Mouse (Mus musculus): ENCODE measurements around the gene Dnmt3c. TPM values are rescaled to one million over a fixed set of nuclear protein-coding genes. Genes with fewer than 3 reads are reported as not detected.

The Dnmt3c gene
- polyA plus RNA-seq, 1 experiment from 2014 or later = 0.38 TPM

DNA sequence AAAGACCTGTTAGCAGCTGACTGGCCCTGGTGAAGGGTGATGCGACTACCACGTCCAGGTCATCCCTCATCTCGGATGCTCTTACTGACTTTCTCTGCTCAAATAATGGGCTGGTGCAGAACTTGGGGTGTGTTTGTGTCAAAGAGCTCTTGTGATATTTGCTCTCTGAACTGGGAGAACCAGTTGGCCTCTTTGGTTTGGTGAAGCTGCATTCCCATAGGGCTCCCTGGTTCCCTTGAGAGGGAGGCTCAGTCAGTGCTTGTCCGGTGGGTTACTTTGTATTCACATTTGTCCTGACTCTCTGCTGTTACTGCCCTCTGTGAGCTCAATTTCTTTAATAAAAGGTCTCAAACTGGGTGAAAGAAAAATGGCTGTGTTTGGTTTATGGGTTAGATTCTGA is 76.5 kb downstream of the Dnmt3c start:
- H3K36me3 ChIP-seq = peaks cover 47% of the 10 kb centered on the region
- no peak overlapping the region for H3K4me2 ChIP-seq
- H3K9me3 ChIP-seq (replicated peaks) = no peaks in the 10 kb centered on the region
- no peaks in the 10 kb centered on the region for H3K27me3 ChIP-seq
- no peak overlapping the region for H3K4me3 ChIP-seq (replicated peaks)
- ATAC-seq (ENCODE audit: low read depth) (no peak), DNase-seq (no peak)
- no peak overlapping the region for H3K27ac ChIP-seq
- no peaks in the 10 kb centered on the region for H3K4me1 ChIP-seq (replicated peaks)
- WGBS (ENCODE audit: insufficient replicate concordance) = 85% methylated on average over 4 of the region's 4 CpGs
- no peak overlapping the region for H3K9ac ChIP-seq

DNA sequence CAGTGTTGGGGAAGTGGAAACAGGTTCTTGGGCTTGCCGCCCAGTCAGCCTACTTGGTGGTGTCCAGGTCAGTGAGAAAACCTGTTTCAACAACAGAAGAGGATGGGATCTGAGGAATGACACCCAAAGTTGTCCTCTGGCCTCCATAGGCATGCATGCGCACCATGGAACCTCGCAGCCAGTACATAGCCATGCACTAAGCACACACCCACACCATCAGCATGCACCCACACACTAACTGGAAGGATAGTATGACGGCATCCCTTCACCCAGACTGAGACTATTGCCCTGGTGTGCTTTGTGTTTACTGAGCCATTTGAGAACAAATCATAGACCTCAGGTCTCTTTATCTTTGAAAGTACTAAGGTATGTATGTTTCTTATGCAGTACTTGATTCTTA is 79.0 kb downstream of the Dnmt3c start:
- 85% methylated on average over 4 of the region's 4 CpGs for WGBS (ENCODE audit: insufficient replicate concordance)
- no peak for DNase-seq

DNA sequence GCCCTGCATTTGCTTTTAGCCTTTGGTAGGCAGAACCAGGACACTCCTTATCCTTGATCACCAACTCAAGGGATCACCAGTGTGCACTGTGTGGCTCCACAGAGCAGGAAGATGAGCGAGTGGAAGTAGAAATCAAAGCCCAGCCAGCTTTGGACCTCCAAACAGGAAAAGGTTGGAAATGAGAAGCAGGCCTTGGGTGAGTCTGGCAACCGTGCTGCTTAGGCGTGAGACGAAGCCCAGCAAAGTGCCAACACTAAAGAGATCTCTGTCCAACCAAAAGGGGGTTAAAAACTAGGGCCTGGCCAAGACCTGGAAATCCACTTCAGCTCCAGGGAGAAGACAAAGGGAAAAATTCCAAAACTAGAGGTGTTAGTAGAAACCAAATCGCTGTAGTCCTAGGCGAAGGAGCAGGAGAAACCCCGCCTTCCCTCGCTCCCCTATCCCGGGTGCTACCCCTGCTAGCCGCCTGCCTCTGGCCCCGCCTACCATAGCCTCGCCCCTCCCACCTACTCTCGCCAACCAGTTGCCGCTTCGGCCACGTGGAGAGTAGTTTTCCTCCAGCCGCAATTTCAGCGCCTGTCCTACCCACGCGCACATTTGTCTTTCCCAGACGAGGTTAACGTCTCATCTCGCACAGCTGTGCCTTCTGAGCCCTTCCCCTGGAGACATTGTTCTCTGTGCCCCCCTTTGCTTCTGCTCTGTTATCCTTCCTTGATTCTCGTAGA is 82.3 kb downstream of the Dnmt3c start:
- ATAC-seq (ENCODE audit: low read depth) (peak; percentile 89), DNase-seq (peak; percentile 85)

More for the DNA sequence above, 79.0 kb downstream of the Dnmt3c start:
- no peak overlapping the region for H3K27ac ChIP-seq
- H3K9me3 ChIP-seq (replicated peaks) = no peaks in the 10 kb centered on the region
- H3K9ac ChIP-seq = no peak overlapping the region
- H3K36me3 ChIP-seq = peaks cover 24% of the 10 kb centered on the region
- peaks cover 22% of the 10 kb centered on the region for H3K4me1 ChIP-seq (replicated peaks)
- H3K4me2 ChIP-seq = no peak overlapping the region
- ATAC-seq (ENCODE audit: low read depth) = no peak
- no peak overlapping the region for H3K4me3 ChIP-seq (replicated peaks)
- no peaks in the 10 kb centered on the region for H3K27me3 ChIP-seq

More for the DNA sequence above, 82.3 kb downstream of the Dnmt3c start:
- WGBS (ENCODE audit: insufficient replicate concordance) = 8% methylated on average over 24 of the region's 24 CpGs
- H3K27ac ChIP-seq = peak overlapping the region; percentile 56; the same call in 1 of the 2 replicates
- peaks cover 51% of the 10 kb centered on the region for H3K4me1 ChIP-seq (replicated peaks)
- H3K27me3 ChIP-seq = no peaks in the 10 kb centered on the region
- H3K36me3 ChIP-seq = no peaks in the 10 kb centered on the region
- peak overlapping the region; percentile 85 for H3K4me2 ChIP-seq
- H3K9me3 ChIP-seq (replicated peaks) = no peaks in the 10 kb centered on the region
- peak overlapping the region; percentile 56 for H3K4me3 ChIP-seq (replicated peaks)
- peak overlapping the region; percentile 66 for H3K9ac ChIP-seq

Other genes starting within 250 kb of the Dnmt3c start
- gene 4930404H24Rik, start 203.9 kb upstream of the Dnmt3c start, polyA plus RNA-seq (2015; fragmentation: Nextera tagmentation; extraction: Ambion mirVana) = not detected in 2 replicates
- 5.3 and 5.4 TPM in 2 replicates for gene Nol4l, start 166.7 kb upstream of the Dnmt3c start, polyA plus RNA-seq (2015; fragmentation: Nextera tagmentation; extraction: Ambion mirVana)
- gene Commd7, start 63.9 kb upstream of the Dnmt3c start, polyA plus RNA-seq (2015; fragmentation: Nextera tagmentation; extraction: Ambion mirVana) = 39.8 and 39.9 TPM in 2 replicates
- gene Dnmt3b, start 47.2 kb upstream of the Dnmt3c start, polyA plus RNA-seq (2015; fragmentation: Nextera tagmentation; extraction: Ambion mirVana) = 8.2 and 8.6 TPM in 2 replicates
- gene Mapre1, start 44.6 kb downstream of the Dnmt3c start, polyA plus RNA-seq (2015; fragmentation: Nextera tagmentation; extraction: Ambion mirVana) = 161 and 202 TPM in 2 replicates
- gene Efcab8, start 83.3 kb downstream of the Dnmt3c start, polyA plus RNA-seq (2015; fragmentation: Nextera tagmentation; extraction: Ambion mirVana) = 0.06 TPM in 1 of 2 replicates, not detected in the other
- not detected in 2 replicates for gene Sun5, start 174.4 kb downstream of the Dnmt3c start, polyA plus RNA-seq (2015; fragmentation: Nextera tagmentation; extraction: Ambion mirVana)
- not detected in 2 replicates for gene Bpifb2, start 178.4 kb downstream of the Dnmt3c start, polyA plus RNA-seq (2015; fragmentation: Nextera tagmentation; extraction: Ambion mirVana)
- gene Bpifb6, start 203.7 kb downstream of the Dnmt3c start, polyA plus RNA-seq (2015; fragmentation: Nextera tagmentation; extraction: Ambion mirVana) = not detected in 2 replicates
- not detected in 2 replicates for gene Bpifb3, start 221.6 kb downstream of the Dnmt3c start, polyA plus RNA-seq (2015; fragmentation: Nextera tagmentation; extraction: Ambion mirVana)
- 0.07 TPM in 1 of 2 replicates, not detected in the other for gene Bpifb4, start 241.6 kb downstream of the Dnmt3c start, polyA plus RNA-seq (2015; fragmentation: Nextera tagmentation; extraction: Ambion mirVana)

All from liver, embryonic 13.5 days (tissue).